17 mouse cellular contexts compared by ENCODE assay signal in genomic region chr9:75684772-75685171, GRCm38 (mm10). TPM values are rescaled to one million over a fixed set of nuclear protein-coding genes. Genes with fewer than 3 reads are reported as not detected.
DNase-seq lines count a peak whose midpoint lies in the region; ATAC-seq and TF ChIP-seq lines count a peak whose summit lies in the region.
"Had no signal": no experiment of that assay in that cellular context is flagged by ENCODE, and none has a peak within 500 bp of the region (broad histone marks: within the 10 kb centered on the region; RNA-seq: fewer than 3 reads in every experiment).

No protein-coding gene starts in this region.

- H3K36me3 ChIP-seq in forebrain, embryonic 11.5 days (ENCODE audit: control insufficient read depth, insufficient read depth, low read length) = no peaks in the 10 kb centered on the region
- no peaks in the 10 kb centered on the region for H3K36me3 ChIP-seq in forebrain, embryonic 10.5 days (replicated peaks)
- H3K36me3 ChIP-seq in forebrain, embryonic 13.5 days (ENCODE audit: poor library complexity, severe bottlenecking) = 0 out of 2 replicates have a peak, but pooled peaks cover 2% of the 10 kb centered on the region
- no peaks in the 10 kb centered on the region for H3K36me3 ChIP-seq in hindbrain, postnatal 0 days (ENCODE audit: insufficient read depth, low read length)
- H3K36me3 ChIP-seq in liver, postnatal 0 days (replicated peaks; ENCODE audit: insufficient read depth, low read length) = no peaks in the 10 kb centered on the region
- H3K36me3 ChIP-seq: embryonic facial prominence, embryonic 12.5 days had no signal

- H3K9ac ChIP-seq in forebrain, embryonic 11.5 days (ENCODE audit: low read length) = no peak overlapping the region
- peak overlapping the region; percentile 14; the same call in 1 of the 2 replicates for H3K9ac ChIP-seq in forebrain, embryonic 13.5 days
- peak overlapping the region; percentile 72; the same call in 1 of the 2 replicates for H3K9ac ChIP-seq in hindbrain, postnatal 0 days (replicated peaks; ENCODE audit: low read length)
- no peak overlapping the region for H3K9ac ChIP-seq in liver, postnatal 0 days (replicated peaks)
- H3K9ac ChIP-seq: embryonic facial prominence, embryonic 12.5 days had no signal

- WGBS in forebrain, embryonic 11.5 days = 46% methylated on average over 3 of the region's 3 CpGs
- WGBS in forebrain, embryonic 10.5 days = 69% methylated on average over 3 of the region's 3 CpGs
- WGBS in forebrain, embryonic 13.5 days = 30% methylated on average over 3 of the region's 3 CpGs
- WGBS in hindbrain, postnatal 0 days = 36% methylated on average over 3 of the region's 3 CpGs
- 58% methylated on average over 3 of the region's 3 CpGs for WGBS in liver, postnatal 0 days (ENCODE audit: insufficient replicate concordance)

- no peaks in the 10 kb centered on the region for H3K27me3 ChIP-seq in forebrain, embryonic 11.5 days (ENCODE audit: control insufficient read depth, insufficient read depth, low read length)
- H3K27me3 ChIP-seq in forebrain, embryonic 10.5 days (ENCODE audit: poor library complexity, severe bottlenecking) = no peaks in the 10 kb centered on the region
- no peaks in the 10 kb centered on the region for H3K27me3 ChIP-seq in forebrain, embryonic 13.5 days
- H3K27me3 ChIP-seq in hindbrain, postnatal 0 days (ENCODE audit: insufficient read depth, low read length) = no peaks in the 10 kb centered on the region
- H3K27me3 ChIP-seq in liver, postnatal 0 days (ENCODE audit: insufficient read depth, low read length) = peaks cover 8% of the 10 kb centered on the region; the same call in 1 of the 2 replicates
- H3K27me3 ChIP-seq: embryonic facial prominence, embryonic 12.5 days had no signal

- no peak for TF ChIP-seq EP300 in liver, postnatal 0 days (IDR thresholded peaks at IDR 0.05; ENCODE audit: low read depth)

- TF ChIP-seq CTCF in hindbrain, postnatal 0 days (IDR thresholded peaks at IDR 0.05; ENCODE audit: low read depth) = no peak
- no peak for TF ChIP-seq CTCF in liver, postnatal 0 days (IDR thresholded peaks at IDR 0.05; ENCODE audit: low read depth)

- no peak for DNase-seq in forebrain, embryonic 11.5 days (ENCODE audit: low spot score)
- DNase-seq in forebrain, embryonic 10.5 days (ENCODE audit: extremely low spot score, low spot score) = no peak
- peak; percentile 56 for DNase-seq in brain, adult 2 months (ENCODE audit: low read depth, low spot score)
- DNase-seq in hindbrain, postnatal 0 days (ENCODE audit: low spot score) = peak; percentile 47
- DNase-seq in liver, postnatal 0 days = no peak
- no peak for DNase-seq in lung, postnatal 36 days
- DNase-seq: B cell, adult 2 months; kidney, adult 18-20 months; lung, postnatal 14 days; right cerebral cortex, postnatal 25 days; thymus, postnatal 25 days had no signal

- no peaks in the 10 kb centered on the region for H3K9me3 ChIP-seq in forebrain, embryonic 11.5 days (ENCODE audit: control insufficient read depth, low read length)
- peaks cover 4% of the 10 kb centered on the region; the same call in 1 of the 2 replicates for H3K9me3 ChIP-seq in forebrain, embryonic 10.5 days
- H3K9me3 ChIP-seq in forebrain, embryonic 13.5 days (replicated peaks) = peaks cover 6% of the 10 kb centered on the region; the same call in 1 of the 2 replicates
- 0 out of 2 replicates have a peak, but pooled peaks cover 3% of the 10 kb centered on the region for H3K9me3 ChIP-seq in hindbrain, postnatal 0 days (ENCODE audit: low read length)
- no peaks in the 10 kb centered on the region; the same call in 1 of the 2 replicates for H3K9me3 ChIP-seq in liver, postnatal 0 days (ENCODE audit: low read length)
- H3K9me3 ChIP-seq: embryonic facial prominence, embryonic 12.5 days had no signal

- peak overlapping the region; percentile 73; the same call in 1 of the 2 replicates for H3K4me2 ChIP-seq in forebrain, embryonic 11.5 days (ENCODE audit: low read depth, low read length, severe bottlenecking)
- H3K4me2 ChIP-seq in forebrain, embryonic 13.5 days = peak overlapping the region; percentile 63
- H3K4me2 ChIP-seq in hindbrain, postnatal 0 days (ENCODE audit: low read depth, low read length) = peak overlapping the region; percentile 58
- no peak overlapping the region for H3K4me2 ChIP-seq in liver, postnatal 0 days (ENCODE audit: low read depth, low read length)

- no peaks in the 10 kb centered on the region for H3K4me1 ChIP-seq in forebrain, embryonic 11.5 days (replicated peaks; ENCODE audit: control insufficient read depth, insufficient read depth, low read length)
- H3K4me1 ChIP-seq in forebrain, embryonic 10.5 days = peaks cover 17% of the 10 kb centered on the region
- peaks cover 18% of the 10 kb centered on the region for H3K4me1 ChIP-seq in forebrain, embryonic 13.5 days
- H3K4me1 ChIP-seq in hindbrain, postnatal 0 days (ENCODE audit: insufficient read depth, low read length) = no peaks in the 10 kb centered on the region
- no peaks in the 10 kb centered on the region for H3K4me1 ChIP-seq in liver, postnatal 0 days (ENCODE audit: insufficient read depth)
- H3K4me1 ChIP-seq: embryonic facial prominence, embryonic 12.5 days had no signal

- no peak for ATAC-seq in forebrain, embryonic 11.5 days (replicated peaks; ENCODE audit: low FRiP score)
- ATAC-seq in forebrain, embryonic 13.5 days = no peak
- ATAC-seq in hindbrain, postnatal 0 days = no peak
- ATAC-seq in liver, postnatal 0 days = no peak
- no peak for ATAC-seq in erythroblast, adult 5-6 weeks (replicated peaks; ENCODE audit: low FRiP score, poor library complexity, severe bottlenecking)

- H3K4me3 ChIP-seq in forebrain, embryonic 11.5 days (ENCODE audit: low read depth, low read length) = no peak overlapping the region
- no peak overlapping the region for H3K4me3 ChIP-seq in forebrain, embryonic 10.5 days
- H3K4me3 ChIP-seq in forebrain, embryonic 13.5 days = peak overlapping the region; percentile 73
- H3K4me3 ChIP-seq in hindbrain, postnatal 0 days (ENCODE audit: low read length) = peak overlapping the region; percentile 81
- no peak overlapping the region for H3K4me3 ChIP-seq in liver, postnatal 0 days (ENCODE audit: low read depth, low read length)
- H3K4me3 ChIP-seq: myocyte had no signal

- H3K27ac ChIP-seq in forebrain, embryonic 11.5 days (ENCODE audit: low read depth, low read length) = no peak overlapping the region
- no peak overlapping the region for H3K27ac ChIP-seq in forebrain, embryonic 10.5 days
- no peak overlapping the region; the same call in 1 of the 2 replicates for H3K27ac ChIP-seq in forebrain, embryonic 13.5 days
- H3K27ac ChIP-seq in hindbrain, postnatal 0 days = peak overlapping the region; percentile 92
- no peak overlapping the region for H3K27ac ChIP-seq in liver, postnatal 0 days (ENCODE audit: low read depth)
- H3K27ac ChIP-seq: embryonic facial prominence, embryonic 12.5 days had no signal

RNA-seq across cellular contexts. Expression of gene Scg3, which starts 0.9 kb away (rescaled TPM):
- polyA plus RNA-seq in forebrain, embryonic 11.5 days (2014; fragmentation: Nextera tagmentation; extraction: Ambion mirVana) = 41.4 and 42.8 TPM in 2 replicates
- 12.7 and 15.1 TPM in 2 replicates for polyA plus RNA-seq in forebrain, embryonic 10.5 days (2016; fragmentation: Nextera tagmentation; extraction: Ambion mirVana)
- polyA plus RNA-seq in forebrain, embryonic 13.5 days (2015; fragmentation: Nextera tagmentation; extraction: Ambion mirVana) = 89.4 and 106 TPM in 2 replicates
- 107 and 112 TPM in 2 replicates for total RNA-seq in hindbrain, postnatal 0 days (2014; rRNA removed)
- 134 and 143 TPM in 2 replicates for polyA plus RNA-seq in hindbrain, postnatal 0 days (2015; fragmentation: Nextera tagmentation; extraction: Ambion mirVana)
- not detected in 2 replicates for polyA plus RNA-seq in liver, postnatal 0 days (2015; fragmentation: Nextera tagmentation; extraction: Ambion mirVana)
- not detected in 2 replicates for total RNA-seq in erythroblast, adult 5-6 weeks (2015; ENCODE audit: low replicate concordance)
- 0.84 TPM in 1 of 2 replicates, not detected in the other for total RNA-seq in erythroblast, adult 5-6 weeks (2017; ENCODE audit: low replicate concordance)
- total RNA-seq: granulocyte monocyte progenitor cell, adult 5-6 weeks; MEL had no signal
- polyA plus RNA-seq: myocyte had no signal

RNA-seq across cellular contexts. Expression of gene Lysmd2, which starts 59.2 kb away (rescaled TPM):
- polyA plus RNA-seq in forebrain, embryonic 11.5 days (2014; fragmentation: Nextera tagmentation; extraction: Ambion mirVana) = 13.0 and 17.1 TPM in 2 replicates
- polyA plus RNA-seq in forebrain, embryonic 10.5 days (2016; fragmentation: Nextera tagmentation; extraction: Ambion mirVana) = 8.9 and 11.4 TPM in 2 replicates
- 16.0 and 16.3 TPM in 2 replicates for polyA plus RNA-seq in forebrain, embryonic 13.5 days (2015; fragmentation: Nextera tagmentation; extraction: Ambion mirVana)
- total RNA-seq in hindbrain, postnatal 0 days (2014; rRNA removed) = 33.9 and 39.7 TPM in 2 replicates
- 37.3 and 42.1 TPM in 2 replicates for polyA plus RNA-seq in hindbrain, postnatal 0 days (2015; fragmentation: Nextera tagmentation; extraction: Ambion mirVana)
- 3.9 TPM in 2 replicates for polyA plus RNA-seq in liver, postnatal 0 days (2015; fragmentation: Nextera tagmentation; extraction: Ambion mirVana)
- 2.9 TPM in 1 of 2 replicates, not detected in the other for total RNA-seq in erythroblast, adult 5-6 weeks (2015; ENCODE audit: low replicate concordance)
- 2.1 TPM in 1 of 2 replicates, not detected in the other for total RNA-seq in erythroblast, adult 5-6 weeks (2017; ENCODE audit: low replicate concordance)
- total RNA-seq: MEL had no signal

Comparison
In these comparisons a context has a peak if more than half of its experiments do, and no peak if none do; other contexts are left out.
1. H3K4me3 ChIP-seq: peak in forebrain, embryonic 13.5 days (single experiment) and hindbrain, postnatal 0 days (single experiment); none in forebrain, embryonic 11.5 days (single experiment), forebrain, embryonic 10.5 days (single experiment) and liver, postnatal 0 days (single experiment).
2. H3K9ac ChIP-seq: peak in forebrain, embryonic 13.5 days (single experiment) and hindbrain, postnatal 0 days (single experiment); none in forebrain, embryonic 11.5 days (single experiment) and liver, postnatal 0 days (single experiment).
3. DNase-seq: peak in brain, adult 2 months (single experiment) and hindbrain, postnatal 0 days (single experiment); none in forebrain, embryonic 11.5 days (single experiment), forebrain, embryonic 10.5 days (single experiment), liver, postnatal 0 days (single experiment) and lung, postnatal 36 days (single experiment).
4. RNA of gene Scg3, which starts 0.9 kb away (polyA plus RNA-seq): 134 to 143 TPM in hindbrain, postnatal 0 days, 89.4 to 106 TPM in forebrain, embryonic 13.5 days, 41.4 to 42.8 TPM in forebrain, embryonic 11.5 days and 12.7 to 15.1 TPM in forebrain, embryonic 10.5 days; not detected in liver, postnatal 0 days; every median in the first group is over 10 times any median in the second.